Mouse (Mus musculus) small intestine, adult 2 months (tissue): ENCODE results near the gene Lgi1. TPM values are rescaled to one million over a fixed set of nuclear protein-coding genes. Genes with fewer than 3 reads are reported as not detected.

Experiments used
- H3K27ac ChIP-seq: fragments of 200-500 bp; 2 replicates; pipeline ENCODE4 v1.5.1; 2012; ENCODE audit warnings: low read depth, low read length, control low read depth, inconsistent platforms; ENCODE audit not compliant: insufficient read depth
- H3K27me3 ChIP-seq: fragments of 200-500 bp; 2 replicates; pipeline ENCODE4 v1.6.1; 2012; ENCODE audit warnings: mild to moderate bottlenecking, moderate library complexity, low read length, inconsistent platforms; ENCODE audit not compliant: control insufficient read depth, insufficient read depth
- H3K36me3 ChIP-seq: fragments of 200-500 bp; 2 replicates; pipeline ENCODE4 v1.6.1; 2012; ENCODE audit warnings: mild to moderate bottlenecking, low read length, control low read depth, inconsistent platforms; ENCODE audit not compliant: control insufficient read depth, insufficient read depth
- H3K4me1 ChIP-seq: fragments of 200-500 bp; 2 replicates; pipeline ENCODE4 v1.6.1; 2012; ENCODE audit warnings: low read length, inconsistent platforms, mixed read lengths; ENCODE audit not compliant: control insufficient read depth, insufficient read depth, insufficient read length
- H3K4me3 ChIP-seq: fragments of 200-500 bp; 2 replicates; pipeline ENCODE4 v1.5.1; 2012; ENCODE audit warnings: low read depth, mild to moderate bottlenecking, control low read depth, inconsistent platforms, low read length, moderate library complexity
- CTCF ChIP-seq: fragments of 200-500 bp; IDR thresholded peaks from 2 replicates; pipeline ENCODE4 v1.5.1; 2012; ENCODE audit warnings: low read depth, mild to moderate bottlenecking, control low read depth, inconsistent platforms, low read length, moderate library complexity, mixed read lengths; ENCODE audit not compliant: insufficient replicate concordance, insufficient read length; ENCODE audit errors: extremely low read depth
- POLR2A ChIP-seq: fragments of 200-500 bp; IDR thresholded peaks from 2 replicates; pipeline ENCODE4 v1.6.1; 2012; ENCODE audit warnings: low read depth, mild to moderate bottlenecking, control low read depth, inconsistent platforms, low read length, moderate library complexity
- WGBS: fragments of 180-500 bp; shearing (Covaris S2); methylation state at CpG from one replicate; pipeline ENCODE4 v1.1.7; 2018; 5-methylcytosine and 5-hydroxymethylcytosine counted together
- polyA plus RNA-seq: library from polyadenylated mRNA; depleted of rRNA; stranded (reverse); fragments of >200 nt; gene quantifications from 2 replicates; pipeline ENCODE4 v1.2.3, GENCODE M21; 2012

Gene Lgi1
- polyA plus RNA-seq, 1 experiment, result not detected

GRCm38 (mm10) chr19:38276226-38276625, 11.9 kb downstream of the Lgi1 start:
- Histone ChIP-seq H3K27me3 (no peaks in the 10 kb centered on the region), H3K4me3 (no peak overlapping the region), H3K4me1 (no peaks in the 10 kb centered on the region), H3K27ac (no peak overlapping the region), H3K36me3 (no peaks in the 10 kb centered on the region)
- no peak for TF ChIP-seq CTCF
- WGBS, result 87% methylated on average over 4 of the region's 4 CpGs

DNA sequence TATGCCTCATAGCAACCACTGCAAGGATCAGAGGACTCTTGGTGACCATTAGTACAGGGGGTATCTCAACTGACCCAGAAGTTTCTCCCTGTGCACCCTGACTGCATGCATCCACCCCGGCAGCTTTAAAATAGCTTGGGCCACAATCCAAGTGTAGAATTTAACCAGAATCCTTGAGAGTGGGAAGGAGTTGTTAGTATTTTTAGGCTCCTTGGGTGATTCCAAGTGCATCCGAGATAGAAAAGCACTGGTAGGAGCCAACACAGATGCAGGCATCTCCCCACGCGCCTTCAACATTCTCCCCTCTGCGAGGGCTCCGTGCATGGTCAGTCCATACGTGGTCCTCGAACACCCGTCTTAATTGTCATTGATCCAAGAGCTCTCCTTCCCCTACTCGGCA, 15.9 kb downstream of the Lgi1 start:
- no peak overlapping the region for H3K27ac ChIP-seq
- TF ChIP-seq CTCF (no peak), POLR2A (no peak)
- H3K27me3 ChIP-seq, result no peaks in the 10 kb centered on the region
- 91% methylated on average over 10 of the region's 10 CpGs for WGBS
- no peaks in the 10 kb centered on the region for H3K36me3 ChIP-seq
- no peak overlapping the region for H3K4me3 ChIP-seq
- H3K4me1 ChIP-seq, result no peaks in the 10 kb centered on the region

- no peaks in the 10 kb centered on the region for H3K4me1 ChIP-seq
- 35% methylated on average over 2 of the region's 2 CpGs for WGBS
- TF ChIP-seq POLR2A (no peak), CTCF (no peak)
- H3K27ac ChIP-seq, result no peak overlapping the region
- no peaks in the 10 kb centered on the region for H3K36me3 ChIP-seq
- H3K27me3 ChIP-seq, result no peaks in the 10 kb centered on the region
- H3K4me3 ChIP-seq, result no peak overlapping the region
These were observed 18.1 kb downstream of the Lgi1 start for GRCm38 (mm10) chr19:38282407-38282806.

GRCm38 (mm10) chr19:38288556-38288955, 24.2 kb downstream of the Lgi1 start:
- TF ChIP-seq POLR2A (no peak), CTCF (no peak)
- 86% methylated on average over 6 of the region's 6 CpGs for WGBS
- Histone ChIP-seq H3K27ac (no peak overlapping the region), H3K4me1 (no peaks in the 10 kb centered on the region), H3K4me3 (no peak overlapping the region), H3K36me3 (no peaks in the 10 kb centered on the region), H3K27me3 (no peaks in the 10 kb centered on the region; the same call in 1 of the 2 replicates)

- Histone ChIP-seq H3K27me3 (no peaks in the 10 kb centered on the region; the same call in 1 of the 2 replicates), H3K36me3 (no peaks in the 10 kb centered on the region), H3K4me1 (no peaks in the 10 kb centered on the region), H3K27ac (no peak overlapping the region), H3K4me3 (no peak overlapping the region)
- 83% methylated on average over 6 of the region's 6 CpGs for WGBS
- TF ChIP-seq CTCF, result no peak
- no peak for TF ChIP-seq POLR2A
These were observed 27.1 kb downstream of the Lgi1 start for GRCm38 (mm10) chr19:38291432-38291831.

DNA sequence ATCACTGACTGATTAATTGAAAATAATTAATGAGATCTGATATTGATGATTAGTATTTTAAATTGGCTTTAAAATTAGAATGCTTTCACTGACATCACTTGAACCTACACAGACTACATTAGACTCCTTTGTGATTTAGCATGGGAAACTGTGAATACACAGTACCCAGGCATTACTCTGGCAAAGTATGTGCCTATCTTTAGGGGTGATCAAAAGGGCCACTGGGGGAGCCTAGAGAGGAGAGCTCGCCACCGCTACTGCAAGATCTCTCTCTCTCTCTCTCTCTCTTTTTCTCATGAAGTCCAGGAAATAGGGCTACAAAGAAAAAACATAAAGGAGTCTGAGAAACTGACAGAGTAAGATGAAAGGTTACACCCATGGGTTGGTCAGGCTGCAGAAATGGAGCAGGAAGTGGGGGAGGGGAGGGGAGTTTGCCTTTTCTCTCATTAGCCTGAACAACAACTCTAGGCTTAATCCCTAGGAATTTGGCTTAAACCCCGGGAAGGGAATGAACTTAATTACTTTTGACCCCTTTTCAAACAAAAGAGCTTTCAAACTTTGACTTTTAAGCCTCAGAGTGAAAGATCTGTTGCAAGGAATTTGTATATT, 33.8 kb downstream of the Lgi1 start:
- Histone ChIP-seq H3K4me3 (no peak overlapping the region), H3K36me3 (no peaks in the 10 kb centered on the region), H3K4me1 (no peaks in the 10 kb centered on the region), H3K27me3 (no peaks in the 10 kb centered on the region; the same call in none of the 2 replicates), H3K27ac (no peak overlapping the region)
- 38% methylated on average over 3 of the region's 3 CpGs for WGBS
- TF ChIP-seq CTCF (no peak), POLR2A (no peak)

GRCm38 (mm10) chr19:38308116-38308515, 43.8 kb downstream of the Lgi1 start:
- Histone ChIP-seq H3K4me1 (no peaks in the 10 kb centered on the region), H3K27ac (no peak overlapping the region), H3K27me3 (no peaks in the 10 kb centered on the region), H3K36me3 (no peaks in the 10 kb centered on the region), H3K4me3 (no peak overlapping the region)
- 89% methylated on average over 8 of the region's 8 CpGs for WGBS
- TF ChIP-seq CTCF, result no peak
- TF ChIP-seq POLR2A, result no peak
